In genomic region chr3:122293223-122293953, GRCm38 (mm10) we compare ENCODE assay signal across 8 mouse cellular contexts. TPM values are rescaled to one million over a fixed set of nuclear protein-coding genes. Genes with fewer than 3 reads are reported as not detected.
DNase-seq lines count a peak whose midpoint lies in the region; ATAC-seq lines count a peak whose summit lies in the region.

No protein-coding gene starts in this region.

- WGBS in forebrain, embryonic 10.5 days: under 1% methylated on average over 105 of the region's 105 CpGs
- under 1% methylated on average over 88 of the region's 105 CpGs for WGBS in hindbrain, embryonic 14.5 days
- 0% methylated on average over 85 of the region's 105 CpGs for WGBS in liver, embryonic 13.5 days (ENCODE audit: insufficient replicate concordance)
- WGBS in neural tube, embryonic 14.5 days: under 1% methylated on average over 90 of the region's 105 CpGs

- DNase-seq in cerebellum, adult 11-12 months: no peak
- DNase-seq in spleen, postnatal 36 days (ENCODE audit: low spot score in 2 of 2): peak; percentile 9 to 21
- DNase-seq in spleen, postnatal 10 days (ENCODE audit: low spot score in 2 of 2): no peak
- no peak for DNase-seq in forebrain, embryonic 10.5 days (ENCODE audit: extremely low spot score, low spot score)
- DNase-seq in hindbrain, embryonic 14.5 days (ENCODE audit: low spot score): peak; percentile 55
- no peak for DNase-seq in liver, embryonic 13.5 days

- H3K4me3 ChIP-seq in forebrain, embryonic 10.5 days: peak overlapping the region; percentile 90
- peak overlapping the region; percentile 87 for H3K4me3 ChIP-seq in hindbrain, embryonic 14.5 days (replicated peaks; ENCODE audit: low read length)
- peak overlapping the region; percentile 85 for H3K4me3 ChIP-seq in liver, embryonic 13.5 days (replicated peaks)
- peak overlapping the region; percentile 85 for H3K4me3 ChIP-seq in neural tube, embryonic 14.5 days (ENCODE audit: low read depth, low read length)

- peak overlapping the region; percentile 91 for H3K9ac ChIP-seq in hindbrain, embryonic 14.5 days
- peak overlapping the region; percentile 82 for H3K9ac ChIP-seq in liver, embryonic 13.5 days
- peak overlapping the region; percentile 99 for H3K9ac ChIP-seq in neural tube, embryonic 14.5 days (replicated peaks; ENCODE audit: low read depth, low read length)

- H3K9me3 ChIP-seq in forebrain, embryonic 10.5 days: no peaks in the 10 kb centered on the region
- H3K9me3 ChIP-seq in hindbrain, embryonic 14.5 days (ENCODE audit: control insufficient read depth, low read length): no peaks in the 10 kb centered on the region
- no peaks in the 10 kb centered on the region for H3K9me3 ChIP-seq in liver, embryonic 13.5 days (replicated peaks)
- no peaks in the 10 kb centered on the region for H3K9me3 ChIP-seq in neural tube, embryonic 14.5 days (ENCODE audit: control insufficient read depth, low read length)

- H3K4me2 ChIP-seq in hindbrain, embryonic 14.5 days (replicated peaks): peak overlapping the region; percentile 74
- H3K4me2 ChIP-seq in liver, embryonic 13.5 days: peak overlapping the region; percentile 99
- peak overlapping the region; percentile 92 for H3K4me2 ChIP-seq in neural tube, embryonic 14.5 days (ENCODE audit: low read depth, low read length)

- 0 out of 2 replicates have a peak, but pooled peaks cover 3% of the 10 kb centered on the region for H3K27me3 ChIP-seq in forebrain, embryonic 10.5 days (ENCODE audit: poor library complexity, severe bottlenecking)
- H3K27me3 ChIP-seq in hindbrain, embryonic 14.5 days (ENCODE audit: control insufficient read depth, insufficient read depth, low read length): no peaks in the 10 kb centered on the region
- peaks cover 17% of the 10 kb centered on the region for H3K27me3 ChIP-seq in liver, embryonic 13.5 days
- H3K27me3 ChIP-seq in neural tube, embryonic 14.5 days (ENCODE audit: control insufficient read depth, insufficient read depth, low read length): no peaks in the 10 kb centered on the region; the same call in 1 of the 2 replicates

- H3K27ac ChIP-seq in forebrain, embryonic 10.5 days: peak overlapping the region; percentile 97
- peak overlapping the region; percentile 100 for H3K27ac ChIP-seq in hindbrain, embryonic 14.5 days
- H3K27ac ChIP-seq in liver, embryonic 13.5 days: peak overlapping the region; percentile 74
- peak overlapping the region; percentile 100 for H3K27ac ChIP-seq in neural tube, embryonic 14.5 days (ENCODE audit: low read depth, low read length)

- peaks cover 48% of the 10 kb centered on the region for H3K4me1 ChIP-seq in forebrain, embryonic 10.5 days
- peaks cover 39% of the 10 kb centered on the region for H3K4me1 ChIP-seq in hindbrain, embryonic 14.5 days (replicated peaks; ENCODE audit: control insufficient read depth, insufficient read depth, low read length)
- H3K4me1 ChIP-seq in liver, embryonic 13.5 days (replicated peaks): peaks cover 40% of the 10 kb centered on the region
- peaks cover 34% of the 10 kb centered on the region for H3K4me1 ChIP-seq in neural tube, embryonic 14.5 days (ENCODE audit: control insufficient read depth, insufficient read depth, low read length)

- H3K36me3 ChIP-seq in forebrain, embryonic 10.5 days (replicated peaks): no peaks in the 10 kb centered on the region
- no peaks in the 10 kb centered on the region for H3K36me3 ChIP-seq in hindbrain, embryonic 14.5 days (replicated peaks; ENCODE audit: control insufficient read depth, insufficient read depth)
- H3K36me3 ChIP-seq in liver, embryonic 13.5 days: no peaks in the 10 kb centered on the region
- no peaks in the 10 kb centered on the region for H3K36me3 ChIP-seq in neural tube, embryonic 14.5 days (ENCODE audit: control insufficient read depth, insufficient read depth, low read length)

- peak; percentile 71 for ATAC-seq in cerebellum, adult (ENCODE audit: insufficient number of reproducible peaks, low FRiP score, low TSS enrichment)
- peak; percentile 60 for ATAC-seq in hindbrain, embryonic 14.5 days (ENCODE audit: low FRiP score)
- peak; percentile 91 for ATAC-seq in liver, embryonic 13.5 days (ENCODE audit: low read depth)
- ATAC-seq in neural tube, embryonic 14.5 days (ENCODE audit: low read depth): peak; percentile 62

RNA-seq across cellular contexts. Expression of gene Bcar3, which starts 0.5 kb away (rescaled TPM):
- polyA plus RNA-seq in forebrain, embryonic 10.5 days (2016; fragmentation: Nextera tagmentation; extraction: Ambion mirVana): 15.7 and 16.2 TPM in 2 replicates
- 5.2 and 6.2 TPM in 2 replicates for polyA plus RNA-seq in hindbrain, embryonic 14.5 days (2014; fragmentation: Nextera tagmentation; extraction: Ambion mirVana)
- polyA plus RNA-seq in liver, embryonic 13.5 days (2015; fragmentation: Nextera tagmentation; extraction: Ambion mirVana): 5.0 and 5.5 TPM in 2 replicates
- 4.4 and 6.3 TPM in 2 replicates for polyA plus RNA-seq in neural tube, embryonic 14.5 days (2014; fragmentation: Nextera tagmentation; extraction: Ambion mirVana)

RNA-seq across cellular contexts. Expression of gene Dnttip2, which starts 19.2 kb away (rescaled TPM):
- 96.1 and 101 TPM in 2 replicates for polyA plus RNA-seq in forebrain, embryonic 10.5 days (2016; fragmentation: Nextera tagmentation; extraction: Ambion mirVana)
- polyA plus RNA-seq in hindbrain, embryonic 14.5 days (2014; fragmentation: Nextera tagmentation; extraction: Ambion mirVana): 47.9 and 48.3 TPM in 2 replicates
- polyA plus RNA-seq in liver, embryonic 13.5 days (2015; fragmentation: Nextera tagmentation; extraction: Ambion mirVana): 52.7 and 65.0 TPM in 2 replicates
- polyA plus RNA-seq in neural tube, embryonic 14.5 days (2014; fragmentation: Nextera tagmentation; extraction: Ambion mirVana): 48.2 and 54.3 TPM in 2 replicates

RNA-seq across cellular contexts. Expression of gene Gclm, which starts 48.0 kb away (rescaled TPM):
- polyA plus RNA-seq in forebrain, embryonic 10.5 days (2016; fragmentation: Nextera tagmentation; extraction: Ambion mirVana): 42.8 and 45.1 TPM in 2 replicates
- polyA plus RNA-seq in hindbrain, embryonic 14.5 days (2014; fragmentation: Nextera tagmentation; extraction: Ambion mirVana): 56.6 and 61.4 TPM in 2 replicates
- 455 and 466 TPM in 2 replicates for polyA plus RNA-seq in liver, embryonic 13.5 days (2015; fragmentation: Nextera tagmentation; extraction: Ambion mirVana)
- polyA plus RNA-seq in neural tube, embryonic 14.5 days (2014; fragmentation: Nextera tagmentation; extraction: Ambion mirVana): 48.1 and 55.5 TPM in 2 replicates

Comparison
In these comparisons a context has a peak if more than half of its experiments do, and no peak if none do; other contexts are left out.
1. DNase-seq: peak in spleen, postnatal 36 days (2 of 2) and hindbrain, embryonic 14.5 days (single experiment); none in cerebellum, adult 11-12 months (single experiment), spleen, postnatal 10 days (0 of 2), forebrain, embryonic 10.5 days (single experiment) and liver, embryonic 13.5 days (single experiment).
2. Peak in every context shown above with its lines, with median percentiles within 50 percentile points of each other: ATAC-seq, H3K27ac ChIP-seq, H3K4me3 ChIP-seq, H3K4me2 ChIP-seq and H3K9ac ChIP-seq.